Mouse (Mus musculus): ENCODE measurements around the gene Tfap2c.

Gene Tfap2c

GRCm38 (mm10) chr2:172551081-172551720 lies 1.8 kb downstream of the Tfap2c start:
- DNase-seq (ENCODE audit: low spot score): no peak

DNA sequence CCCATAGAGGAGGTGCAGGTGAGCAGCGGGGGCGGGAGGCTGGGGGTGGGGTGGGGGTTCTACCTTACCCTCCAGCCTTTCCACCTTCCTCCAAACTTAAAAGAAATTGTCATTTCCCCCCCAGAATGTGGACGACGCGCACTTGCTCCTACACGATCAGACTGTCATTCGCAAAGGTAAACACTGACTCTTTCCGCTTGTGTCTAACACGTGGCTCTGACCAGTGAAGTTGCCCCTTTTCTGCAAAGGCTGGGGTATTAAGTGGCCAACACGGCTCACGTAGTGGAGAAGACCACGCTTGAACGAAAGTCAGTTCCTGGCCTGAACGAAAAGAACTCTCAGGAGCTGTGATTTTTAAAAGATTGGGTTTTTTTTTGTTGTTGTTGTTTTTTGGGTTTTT lies 2.5 kb downstream of the Tfap2c start:
- DNase-seq (ENCODE audit: low spot score): no peak

DNA sequence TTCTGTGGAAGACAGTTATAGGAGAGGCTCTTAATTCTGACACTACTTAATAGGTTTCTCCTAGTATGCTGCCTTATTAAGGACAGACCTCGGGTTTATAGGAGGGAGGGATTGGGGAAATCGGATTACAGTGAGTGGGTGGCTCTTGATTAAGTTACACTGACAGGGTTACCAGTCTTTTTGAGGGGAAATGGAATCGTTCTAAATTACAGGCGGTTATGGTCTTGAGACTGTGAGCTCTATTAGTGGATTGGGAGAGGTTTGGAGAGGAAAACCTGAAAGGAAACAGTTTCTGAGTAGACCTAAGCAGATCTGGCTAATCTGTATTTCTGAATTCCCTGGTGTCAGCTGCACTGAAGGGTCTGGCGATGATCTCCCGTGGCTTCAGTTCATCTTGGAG lies 3.3 kb downstream of the Tfap2c start:
- DNase-seq (ENCODE audit: low spot score): no peak

- DNase-seq (ENCODE audit: low spot score): no peak
Measured at GRCm38 (mm10) chr2:172554211-172554610, 4.8 kb downstream of the Tfap2c start.

GRCm38 (mm10) chr2:172558674-172559468 lies 9.5 kb downstream of the Tfap2c start:
- no peak for DNase-seq (ENCODE audit: low spot score)

DNA sequence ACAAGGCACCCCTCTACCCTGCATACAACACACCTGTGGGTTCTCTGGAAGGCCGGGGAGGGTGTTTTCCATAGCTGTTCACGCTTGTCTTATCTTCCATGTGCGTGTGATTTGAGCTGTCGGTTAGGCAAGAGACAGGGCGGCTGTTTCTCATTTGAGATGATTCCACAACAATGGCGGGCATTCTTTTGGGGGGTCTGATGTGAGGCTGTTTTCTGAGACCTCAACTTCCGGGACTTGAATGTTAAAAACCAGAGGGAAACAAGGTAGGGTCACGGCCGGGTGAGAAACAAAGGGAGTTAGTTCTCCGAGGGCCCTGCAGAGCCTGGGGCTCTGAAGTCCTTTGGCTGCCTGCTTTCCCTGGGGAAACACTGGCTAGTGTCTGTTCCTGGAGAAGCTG lies 11.6 kb downstream of the Tfap2c start:
- no peak for DNase-seq (ENCODE audit: low spot score)

GRCm38 (mm10) chr2:172567835-172568234 lies 18.4 kb downstream of the Tfap2c start:
- no peak for DNase-seq (ENCODE audit: low spot score)

DNA sequence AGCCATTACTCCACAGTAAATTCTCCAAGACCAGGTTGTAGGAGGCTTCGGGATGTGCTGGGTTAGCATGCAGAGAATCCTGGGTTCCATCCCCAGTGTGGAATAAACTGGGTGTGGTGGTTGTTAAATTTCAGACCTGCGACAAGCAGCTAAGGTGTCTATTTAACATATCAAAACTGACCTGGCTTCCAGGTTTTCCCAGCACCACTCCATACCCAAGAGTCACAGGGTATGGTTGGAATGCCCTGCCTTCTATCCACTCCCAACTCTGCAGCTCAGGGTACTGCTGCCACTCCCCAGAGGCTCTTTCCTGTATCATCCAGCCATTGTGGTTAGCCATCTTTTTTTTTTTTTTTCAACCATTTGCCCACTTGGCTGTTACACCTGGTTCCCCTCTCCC lies 19.1 kb downstream of the Tfap2c start:
- no peak for DNase-seq (ENCODE audit: low spot score)

GRCm38 (mm10) chr2:172577196-172577766 lies 27.9 kb downstream of the Tfap2c start:
- no peak for DNase-seq (ENCODE audit: low spot score)

- no peak for DNase-seq (ENCODE audit: low spot score)
Measured at GRCm38 (mm10) chr2:172579221-172579620, 29.8 kb downstream of the Tfap2c start.

- DNase-seq (ENCODE audit: low spot score): no peak
Measured at GRCm38 (mm10) chr2:172580536-172581265, 31.3 kb downstream of the Tfap2c start.

DNA sequence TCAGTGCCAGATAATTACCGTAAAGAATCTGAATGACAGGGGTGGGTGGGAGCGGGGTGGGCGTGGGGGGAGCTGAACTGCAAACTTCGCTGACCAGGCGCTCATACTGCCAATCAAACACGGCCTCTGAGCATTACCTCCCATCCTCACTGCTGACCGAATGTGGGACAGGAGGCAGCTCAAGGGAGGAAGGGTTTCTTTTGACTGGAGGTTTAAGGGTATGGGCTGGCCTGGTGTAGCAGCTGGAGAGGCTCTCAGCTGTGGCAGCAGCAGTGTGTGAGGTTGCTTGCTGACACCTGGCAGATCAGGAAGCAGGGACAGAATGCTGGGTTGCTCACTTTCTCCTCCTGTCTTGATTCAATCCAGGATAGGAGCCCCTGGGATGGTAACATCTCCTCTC lies 33.9 kb downstream of the Tfap2c start:
- DNase-seq (ENCODE audit: low spot score): no peak

- no peak for DNase-seq (ENCODE audit: low spot score)
Measured at GRCm38 (mm10) chr2:172585329-172585728, 35.9 kb downstream of the Tfap2c start.

- no peak for DNase-seq (ENCODE audit: low spot score)
Measured at GRCm38 (mm10) chr2:172589048-172589447, 39.7 kb downstream of the Tfap2c start.

DNA sequence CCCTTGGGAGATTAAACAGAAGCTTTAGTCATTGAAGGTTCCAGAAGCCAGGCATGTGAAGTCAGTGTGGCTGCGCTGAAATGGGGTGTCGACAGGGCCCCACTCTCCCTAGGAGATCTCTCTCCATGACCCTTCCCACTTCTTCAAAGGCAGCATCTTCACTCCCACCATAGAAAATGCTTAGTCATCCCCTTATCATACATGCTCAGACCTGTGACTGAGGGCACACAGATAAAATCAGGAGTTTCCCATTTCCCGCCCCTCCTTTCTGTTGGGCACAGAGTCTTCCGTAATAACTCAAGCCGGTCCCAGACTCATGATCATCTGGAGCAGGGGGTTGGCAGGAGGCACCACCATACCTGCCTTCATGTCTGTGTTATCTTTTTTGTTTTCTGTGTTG lies 41.4 kb downstream of the Tfap2c start:
- DNase-seq (ENCODE audit: low spot score): no peak

DNA sequence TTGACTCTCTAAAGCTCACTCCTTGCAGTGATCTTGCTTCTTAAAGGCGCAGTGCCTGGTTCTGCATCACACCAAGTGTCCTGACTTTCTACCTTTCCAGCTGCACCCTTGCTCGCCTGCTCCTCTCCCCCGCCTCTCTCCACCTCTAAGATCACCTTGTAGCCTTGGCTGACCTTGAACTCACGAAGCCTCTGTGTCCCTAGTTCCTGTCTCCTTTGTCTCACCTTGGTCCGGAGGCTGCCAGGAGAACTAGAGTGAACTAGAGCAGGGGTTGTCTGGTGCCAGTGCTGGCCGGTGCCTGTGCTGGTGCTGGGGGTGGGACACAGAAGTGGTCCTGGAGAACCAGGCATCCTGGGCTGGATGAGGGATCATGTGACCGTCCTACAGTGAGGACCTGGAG lies 44.9 kb downstream of the Tfap2c start:
- DNase-seq (ENCODE audit: low spot score): no peak

- DNase-seq (ENCODE audit: low spot score): no peak
Measured at GRCm38 (mm10) chr2:172597056-172597455, 47.7 kb downstream of the Tfap2c start.

- DNase-seq (ENCODE audit: low spot score): no peak
Measured at GRCm38 (mm10) chr2:172597881-172598280, 48.5 kb downstream of the Tfap2c start.

GRCm38 (mm10) chr2:172604625-172605024 lies 55.2 kb downstream of the Tfap2c start:
- DNase-seq (ENCODE audit: low spot score): no peak

- DNase-seq (ENCODE audit: low spot score): no peak
Measured at GRCm38 (mm10) chr2:172605642-172606041, 56.2 kb downstream of the Tfap2c start.

GRCm38 (mm10) chr2:172607710-172608109 lies 58.3 kb downstream of the Tfap2c start:
- no peak for DNase-seq (ENCODE audit: low spot score)

All from ovary, postnatal 14 days (tissue).